In genomic region chr5:142894918-142895613, GRCm38 (mm10) we compare ENCODE assay signal across 8 mouse cellular contexts. TPM values are rescaled to one million over a fixed set of nuclear protein-coding genes. Genes with fewer than 3 reads are reported as not detected.
A peak's percentile ranks its signal among the peaks of the same experiment; 100 is the strongest.
DNase-seq lines count a peak whose midpoint lies in the region; ATAC-seq and TF ChIP-seq lines count a peak whose summit lies in the region.

Gene Fbxl18 (minus strand): TSS chr5:142895421.

- H3K27me3 ChIP-seq in embryonic facial prominence, embryonic 11.5 days (ENCODE audit: control insufficient read depth, insufficient read depth, low read length) = no peaks in the 10 kb centered on the region
- no peaks in the 10 kb centered on the region for H3K27me3 ChIP-seq in limb, embryonic 14.5 days (ENCODE audit: control insufficient read depth, insufficient read depth, low read length)
- no peaks in the 10 kb centered on the region for H3K27me3 ChIP-seq in midbrain, postnatal 0 days (ENCODE audit: insufficient read depth, low read length)

- peak; percentile 4 for TF ChIP-seq CTCF in midbrain, postnatal 0 days (IDR thresholded peaks at IDR 0.05)

- WGBS in embryonic facial prominence, embryonic 11.5 days = under 1% methylated on average over 32 of the region's 40 CpGs
- under 1% methylated on average over 40 of the region's 40 CpGs for WGBS in limb, embryonic 14.5 days
- WGBS in midbrain, postnatal 0 days = under 1% methylated on average over 39 of the region's 40 CpGs

- no peaks in the 10 kb centered on the region for H3K9me3 ChIP-seq in embryonic facial prominence, embryonic 11.5 days (replicated peaks; ENCODE audit: control insufficient read depth, low read length)
- no peaks in the 10 kb centered on the region for H3K9me3 ChIP-seq in limb, embryonic 14.5 days (ENCODE audit: control insufficient read depth, low read length)
- H3K9me3 ChIP-seq in midbrain, postnatal 0 days (ENCODE audit: low read length) = no peaks in the 10 kb centered on the region

- peak; percentile 69; the same call in 1 of the 2 replicates for TF ChIP-seq POLR2A in limb, embryonic 14.5 days (IDR thresholded peaks at IDR 0.05; ENCODE audit: borderline replicate concordance, extremely low read depth, insufficient read depth, insufficient read length)

- no peaks in the 10 kb centered on the region for H3K36me3 ChIP-seq in embryonic facial prominence, embryonic 11.5 days (replicated peaks; ENCODE audit: control insufficient read depth, insufficient read depth, low read depth, low read length)
- H3K36me3 ChIP-seq in limb, embryonic 14.5 days (ENCODE audit: control insufficient read depth, insufficient read depth, low read length) = peaks cover 20% of the 10 kb centered on the region
- H3K36me3 ChIP-seq in midbrain, postnatal 0 days (ENCODE audit: insufficient read depth, low read length) = peaks cover 10% of the 10 kb centered on the region; the same call in 1 of the 2 replicates

- H3K4me3 ChIP-seq in embryonic facial prominence, embryonic 11.5 days (ENCODE audit: low read depth, low read length) = peak within 1 kb of the TSS; percentile 83
- H3K4me3 ChIP-seq in limb, embryonic 14.5 days (replicated peaks; ENCODE audit: low read length) = peak within 1 kb of the TSS; percentile 71
- peak within 1 kb of the TSS; percentile 75 for H3K4me3 ChIP-seq in midbrain, postnatal 0 days (ENCODE audit: low read depth, low read length)

- H3K4me1 ChIP-seq in embryonic facial prominence, embryonic 11.5 days (ENCODE audit: control insufficient read depth, insufficient read depth, low read length) = no peaks in the 10 kb centered on the region
- peaks cover 8% of the 10 kb centered on the region for H3K4me1 ChIP-seq in limb, embryonic 14.5 days (ENCODE audit: control insufficient read depth, insufficient read depth, low read length)
- H3K4me1 ChIP-seq in midbrain, postnatal 0 days (ENCODE audit: insufficient read depth, low read length) = peaks cover 5% of the 10 kb centered on the region; the same call in 1 of the 2 replicates

- peak; percentile 91 for DNase-seq in layer of hippocampus, adult 11-12 months (ENCODE audit: low spot score)
- DNase-seq in layer of hippocampus, adult 9-10 months (ENCODE audit: low spot score) = no peak
- peak; percentile 94 for DNase-seq in embryonic facial prominence, embryonic 11.5 days (ENCODE audit: low spot score)
- peak; percentile 99 for DNase-seq in heart, adult 11 months
- peak; percentile 92 for DNase-seq in kidney, adult 18-20 months
- peak; percentile 86 for DNase-seq in limb, embryonic 14.5 days (ENCODE audit: low spot score)
- peak; percentile 93 for DNase-seq in midbrain, postnatal 0 days (ENCODE audit: low spot score)
- peak; percentile 80 to 85 for DNase-seq in spleen, postnatal 14 days (ENCODE audit: low spot score in 2 of 2)

- no peak within 1 kb of the TSS; the same call in none of the 2 replicates for H3K27ac ChIP-seq in embryonic facial prominence, embryonic 11.5 days (replicated peaks; ENCODE audit: low read depth, low read length)
- peak within 1 kb of the TSS; percentile 15; the same call in 1 of the 2 replicates for H3K27ac ChIP-seq in limb, embryonic 14.5 days (replicated peaks; ENCODE audit: low read depth, low read length)
- peak within 1 kb of the TSS; percentile 74 for H3K27ac ChIP-seq in midbrain, postnatal 0 days (ENCODE audit: low read depth, low read length)

- H3K4me2 ChIP-seq in embryonic facial prominence, embryonic 11.5 days (ENCODE audit: low read depth, low read length) = peak within 1 kb of the TSS; percentile 88
- peak within 1 kb of the TSS; percentile 61 for H3K4me2 ChIP-seq in limb, embryonic 14.5 days (replicated peaks; ENCODE audit: low read depth, low read length, severe bottlenecking)
- H3K4me2 ChIP-seq in midbrain, postnatal 0 days (ENCODE audit: low read depth, low read length, poor library complexity, severe bottlenecking) = peak within 1 kb of the TSS; percentile 83

- ATAC-seq in embryonic facial prominence, embryonic 11.5 days (replicated peaks; ENCODE audit: insufficient number of reproducible peaks, low FRiP score, low TSS enrichment, low read depth) = peak; percentile 92
- ATAC-seq in limb, embryonic 14.5 days (ENCODE audit: low FRiP score, low read depth) = peak; percentile 94
- peak; percentile 89 for ATAC-seq in midbrain, postnatal 0 days (ENCODE audit: low FRiP score)

- H3K9ac ChIP-seq in embryonic facial prominence, embryonic 11.5 days (replicated peaks; ENCODE audit: low read length) = peak within 1 kb of the TSS; percentile 90
- H3K9ac ChIP-seq in limb, embryonic 14.5 days (ENCODE audit: low read depth, low read length, severe bottlenecking) = peak within 1 kb of the TSS; percentile 77
- H3K9ac ChIP-seq in midbrain, postnatal 0 days (replicated peaks; ENCODE audit: low read length, poor library complexity, severe bottlenecking) = peak within 1 kb of the TSS; percentile 87

RNA-seq across cellular contexts. Expression of gene Fbxl18, which starts in this region (rescaled TPM):
- 7.6 and 8.4 TPM in 2 replicates for polyA plus RNA-seq in embryonic facial prominence, embryonic 11.5 days (2014; fragmentation: Nextera tagmentation; extraction: Ambion mirVana)
- polyA plus RNA-seq in limb, embryonic 14.5 days (2012; rRNA removed) = 12.5 and 21.1 TPM in 2 replicates
- polyA plus RNA-seq in limb, embryonic 14.5 days (2014; fragmentation: Nextera tagmentation; extraction: Ambion mirVana) = 9.4 and 10.2 TPM in 2 replicates
- total RNA-seq in midbrain, postnatal 0 days (2014; rRNA removed) = 52.8 and 67.5 TPM in 2 replicates
- 25.5 and 27.5 TPM in 2 replicates for polyA plus RNA-seq in midbrain, postnatal 0 days (2015; fragmentation: Nextera tagmentation; extraction: Ambion mirVana)
